Comparison of ENCODE assay signal across 11 mouse cellular contexts in the genomic region with DNA sequence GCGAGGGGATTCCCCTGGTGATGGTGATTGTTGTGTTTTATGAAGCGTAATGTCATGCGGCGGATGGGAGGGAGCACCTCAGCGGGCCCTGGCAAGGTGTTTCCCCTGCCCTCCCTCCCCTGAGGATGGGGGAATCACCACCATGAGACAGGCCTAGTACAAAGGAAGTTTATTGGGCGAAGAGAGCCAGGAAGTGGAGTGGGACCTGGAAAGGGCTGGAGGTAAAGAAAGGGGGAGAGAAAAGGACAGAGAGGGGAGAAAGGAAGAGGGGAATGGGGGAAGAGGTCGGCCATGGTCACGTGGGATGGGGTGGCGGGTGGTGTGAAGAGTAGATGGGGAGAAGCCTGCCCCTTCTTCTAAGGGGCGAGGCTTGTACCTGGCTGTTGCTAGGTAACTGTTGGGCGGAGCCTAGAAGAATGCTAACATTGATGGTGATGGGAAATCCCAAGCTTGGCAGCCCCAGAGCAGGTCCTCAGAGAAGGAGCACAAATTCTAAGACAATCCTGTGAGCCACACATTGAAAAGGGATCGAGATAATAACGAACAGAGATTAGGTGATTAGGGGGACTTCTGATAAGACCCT. TPM values are rescaled to one million over a fixed set of nuclear protein-coding genes. Genes with fewer than 3 reads are reported as not detected.
DNase-seq lines count a peak whose midpoint lies in the region; ATAC-seq lines count a peak whose summit lies in the region.
"Had no signal": no experiment of that assay in that cellular context is flagged by ENCODE, and none has a peak within 500 bp of the region (broad histone marks: within the 10 kb centered on the region; RNA-seq: fewer than 3 reads in every experiment).

No protein-coding gene starts in this region.

- peak overlapping the region; percentile 31 for H3K27ac ChIP-seq in heart, embryonic 13.5 days (replicated peaks)

- 56% methylated on average over 13 of the region's 13 CpGs for WGBS in heart, embryonic 13.5 days

- no peaks in the 10 kb centered on the region for H3K27me3 ChIP-seq in heart, embryonic 13.5 days (replicated peaks)
- H3K27me3 ChIP-seq: embryonic facial prominence, embryonic 15.5 days had no signal

- no peak for DNase-seq in heart, postnatal 36 days
- peak; percentile 20 for DNase-seq in 416B (ENCODE audit: low read depth)
- peak; percentile 74 for DNase-seq in T-cell, adult 2 months (ENCODE audit: low spot score)
- DNase-seq in kidney, postnatal 14 days: peak; percentile 69
- DNase-seq in layer of hippocampus, postnatal 25 days (ENCODE audit: extremely low spot score in 1 of 2, low spot score in 1 of 2): no peak
- DNase-seq in layer of hippocampus, adult 9-10 months (ENCODE audit: low spot score): no peak
- DNase-seq: gastrocnemius, postnatal 25 days had no signal

- H3K9ac ChIP-seq in heart, embryonic 13.5 days: no peak overlapping the region
- H3K9ac ChIP-seq: embryonic facial prominence, embryonic 15.5 days had no signal

- no peak overlapping the region for H3K4me3 ChIP-seq in heart, embryonic 13.5 days
- H3K4me3 ChIP-seq: embryonic facial prominence, embryonic 15.5 days had no signal

- no peaks in the 10 kb centered on the region for H3K9me3 ChIP-seq in heart, embryonic 13.5 days
- H3K9me3 ChIP-seq: embryonic facial prominence, embryonic 15.5 days had no signal

- intact Hi-C loops in heart, postnatal 36 days (cut with DNase I): no loop called here

- H3K4me1 ChIP-seq in heart, embryonic 13.5 days: peaks cover 81% of the 10 kb centered on the region

- H3K4me2 ChIP-seq in heart, embryonic 13.5 days: no peak overlapping the region
- H3K4me2 ChIP-seq: embryonic facial prominence, embryonic 15.5 days had no signal

- no peaks in the 10 kb centered on the region for H3K36me3 ChIP-seq in heart, embryonic 13.5 days
- H3K36me3 ChIP-seq: embryonic facial prominence, embryonic 15.5 days had no signal

- no peak for ATAC-seq in heart, embryonic 13.5 days (ENCODE audit: extremely low read depth, insufficient number of reproducible peaks, low FRiP score, low TSS enrichment)
- ATAC-seq in frontal cortex, adult (ENCODE audit: low TSS enrichment): no peak

RNA-seq across cellular contexts. Expression of a gene that starts 45.7 kb away (rescaled TPM):
- 0.23 and 0.42 TPM in 2 replicates for polyA plus RNA-seq in heart, embryonic 13.5 days (2015; fragmentation: Nextera tagmentation; extraction: Ambion mirVana)
- total RNA-seq in heart, postnatal 36 days (2021): 1 to 10 TPM in 1 of 2 experiments, under 1 TPM in 1; 0.65 to 1.3 TPM
- under 1 TPM; 0.10 to 0.54 TPM for total RNA-seq in layer of hippocampus, postnatal 25 days (2021)
- total RNA-seq: gastrocnemius, postnatal 25 days; MEL had no signal

Comparison
In these comparisons a context has a peak if more than half of its experiments do, and no peak if none do; other contexts are left out.
1. DNase-seq: peak in 416B (single experiment), T-cell, adult 2 months (single experiment) and kidney, postnatal 14 days (single experiment); none in heart, postnatal 36 days (0 of 2), layer of hippocampus, postnatal 25 days (0 of 2) and layer of hippocampus, adult 9-10 months (single experiment).